Mouse (Mus musculus): ENCODE measurements around the gene Tent5c.

Tent5c gene

DNA sequence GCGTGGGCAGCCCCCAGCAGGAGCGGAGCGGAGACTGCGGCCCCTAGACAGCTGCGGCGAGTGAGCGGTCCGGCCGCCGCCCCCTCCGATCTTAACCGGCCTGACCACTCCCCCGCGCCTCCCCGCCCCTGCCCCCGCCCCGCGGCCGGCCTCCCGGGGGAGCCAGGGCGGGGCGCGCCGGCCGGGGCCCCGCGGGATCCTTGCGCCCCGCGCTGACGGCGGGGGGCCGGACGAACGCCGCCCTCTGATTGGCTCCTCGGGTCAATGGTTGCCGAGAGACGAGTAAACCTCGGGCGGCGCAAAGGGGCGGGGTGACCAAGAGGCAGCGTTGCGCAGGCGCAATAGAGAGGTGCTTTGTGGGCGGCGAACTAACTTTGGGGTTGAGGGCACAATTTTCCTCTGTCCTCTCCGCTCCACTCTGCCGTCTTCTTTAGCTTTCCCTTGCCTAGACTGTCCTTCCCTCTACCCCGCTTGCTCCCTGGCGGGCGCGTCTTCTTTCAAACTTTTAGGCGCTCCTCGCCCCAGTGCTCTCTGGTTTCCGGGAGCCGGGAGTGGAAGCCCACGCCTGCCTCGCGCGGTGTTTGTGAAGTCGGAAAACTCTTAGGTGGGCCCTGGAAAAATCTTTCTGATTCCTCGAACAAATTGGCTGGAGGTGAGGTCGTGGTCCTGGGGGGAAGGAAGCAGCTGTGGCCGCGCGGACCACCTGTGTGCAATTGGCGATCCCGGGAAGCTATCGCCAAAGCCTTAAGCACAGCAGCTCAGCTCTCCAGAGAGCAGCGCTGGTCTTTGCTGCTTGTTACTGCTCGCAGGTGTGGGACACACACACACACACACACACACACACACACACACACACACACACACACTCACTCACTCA lies at the start of gene Tent5c:
Tent5c (minus strand) TSS at position 192 of the 877 bp plus-strand sequence.
- peak; percentile 93 for DNase-seq

DNA sequence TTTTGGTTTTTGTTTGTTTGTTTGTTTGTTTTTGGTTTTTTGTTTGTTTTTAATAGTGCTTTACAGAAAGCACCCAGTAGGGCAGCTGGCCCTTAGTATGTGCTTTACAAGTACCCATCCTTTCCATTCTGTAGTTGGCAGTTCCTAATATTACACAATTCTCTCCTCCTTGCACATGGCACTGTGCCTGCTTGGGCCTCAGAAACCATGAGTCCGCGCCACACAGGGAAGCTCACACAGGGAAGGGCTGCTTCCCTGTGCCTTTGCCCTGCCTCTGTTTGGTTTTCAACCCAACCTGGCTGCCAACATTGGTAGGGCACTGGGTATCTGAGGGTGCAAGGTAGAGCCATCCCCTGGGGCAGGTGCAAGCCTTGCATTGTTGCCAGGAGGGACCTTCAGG lies 47.6 kb upstream of the Tent5c start:
- DNase-seq, result no peak

GRCm38 (mm10) chr3:100535902-100536301 lies 46.8 kb upstream of the Tent5c start:
- no peak for DNase-seq

- DNase-seq, result no peak
These were observed 46.2 kb upstream of the Tent5c start for GRCm38 (mm10) chr3:100535298-100535697.

DNA sequence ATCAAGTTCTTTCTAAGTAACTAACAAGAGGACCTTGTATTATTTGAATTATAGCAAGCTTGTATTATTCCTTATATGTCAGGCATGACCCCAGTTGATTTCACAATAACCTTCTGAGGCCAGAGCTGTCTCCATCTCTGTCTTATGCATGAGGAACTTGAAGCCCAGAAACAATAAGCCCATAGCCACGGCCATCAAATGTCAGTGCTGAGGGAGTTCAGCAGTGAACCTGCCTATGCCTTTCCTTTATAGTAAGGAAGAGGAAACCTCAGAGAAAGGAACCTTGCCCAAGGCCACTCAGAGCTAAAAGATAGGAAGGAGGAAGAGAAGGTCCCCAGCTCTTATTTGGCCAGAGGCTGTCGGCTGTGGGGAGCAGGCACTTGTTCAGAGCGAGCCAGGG lies 45.3 kb upstream of the Tent5c start:
- DNase-seq, result no peak

DNA sequence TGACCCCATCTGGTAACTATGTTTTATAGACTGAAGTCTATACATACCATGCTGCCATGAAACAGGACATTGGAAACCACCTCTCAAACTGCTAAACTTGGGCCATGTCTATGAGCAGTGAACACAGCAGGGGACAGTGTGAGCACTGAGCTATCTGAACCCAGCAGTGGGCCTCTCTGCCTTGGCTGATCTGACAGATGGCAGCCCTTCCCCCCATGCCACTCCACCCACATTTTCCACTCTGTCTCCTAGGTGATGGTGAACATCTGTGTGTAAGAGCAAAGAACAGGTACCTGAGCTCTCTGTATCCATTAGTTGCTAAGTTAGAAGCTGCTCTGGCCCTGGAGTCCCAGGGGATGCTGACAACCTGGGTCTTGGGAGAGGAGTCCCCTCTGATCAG lies 44.3 kb upstream of the Tent5c start:
- DNase-seq, result peak; percentile 27

- DNase-seq, result no peak
These were observed 41.8 kb upstream of the Tent5c start for GRCm38 (mm10) chr3:100530919-100531318.

DNA sequence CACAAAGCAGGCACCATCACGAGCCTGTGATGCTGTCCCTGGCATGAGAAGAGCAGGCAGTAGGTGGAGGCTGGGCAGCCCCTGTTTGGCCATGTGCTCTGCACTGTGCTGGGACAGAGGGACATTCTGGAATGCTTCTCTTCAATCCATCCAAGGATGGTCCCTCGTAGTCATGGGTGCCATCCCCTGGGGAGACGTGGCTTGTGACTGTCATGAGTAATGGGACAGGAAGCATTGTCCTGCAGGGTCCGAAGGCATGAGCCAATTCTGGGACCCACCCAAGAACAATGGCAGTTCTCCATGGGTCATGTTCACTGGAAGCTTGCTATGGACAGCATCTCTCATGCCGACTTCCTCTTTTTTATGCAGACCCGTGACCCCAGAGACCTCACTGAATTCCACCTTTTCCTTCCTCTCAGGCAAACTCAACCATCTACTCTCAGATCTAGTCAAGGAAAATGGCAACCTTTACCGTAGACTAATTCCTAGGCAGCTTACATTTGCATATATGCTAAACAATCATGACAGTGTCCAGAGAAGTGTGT lies 41.2 kb upstream of the Tent5c start:
- peak; percentile 13 for DNase-seq

GRCm38 (mm10) chr3:100522671-100523070 lies 33.5 kb upstream of the Tent5c start:
- no peak for DNase-seq

- no peak for DNase-seq
These were observed 32.5 kb upstream of the Tent5c start for GRCm38 (mm10) chr3:100521626-100522025.

DNA sequence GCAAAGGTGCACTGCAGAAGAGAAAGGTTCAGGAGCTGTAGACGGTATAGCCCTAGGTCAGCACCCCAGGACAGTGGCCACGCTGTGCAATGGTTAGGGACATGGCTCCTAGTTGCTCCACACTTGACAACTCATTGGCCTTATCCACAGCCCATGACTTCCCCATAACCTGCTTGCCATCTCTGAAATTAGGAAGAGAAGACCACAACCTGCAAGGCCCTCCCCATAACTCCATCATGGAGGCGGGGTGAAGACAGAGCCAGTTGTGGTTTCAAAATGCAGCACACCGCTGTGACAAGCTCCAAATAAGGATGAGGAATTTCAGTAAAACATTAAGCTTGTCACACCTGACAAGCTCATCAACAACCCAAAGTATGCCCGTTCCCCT lies 26.6 kb upstream of the Tent5c start:
- DNase-seq, result no peak

DNA sequence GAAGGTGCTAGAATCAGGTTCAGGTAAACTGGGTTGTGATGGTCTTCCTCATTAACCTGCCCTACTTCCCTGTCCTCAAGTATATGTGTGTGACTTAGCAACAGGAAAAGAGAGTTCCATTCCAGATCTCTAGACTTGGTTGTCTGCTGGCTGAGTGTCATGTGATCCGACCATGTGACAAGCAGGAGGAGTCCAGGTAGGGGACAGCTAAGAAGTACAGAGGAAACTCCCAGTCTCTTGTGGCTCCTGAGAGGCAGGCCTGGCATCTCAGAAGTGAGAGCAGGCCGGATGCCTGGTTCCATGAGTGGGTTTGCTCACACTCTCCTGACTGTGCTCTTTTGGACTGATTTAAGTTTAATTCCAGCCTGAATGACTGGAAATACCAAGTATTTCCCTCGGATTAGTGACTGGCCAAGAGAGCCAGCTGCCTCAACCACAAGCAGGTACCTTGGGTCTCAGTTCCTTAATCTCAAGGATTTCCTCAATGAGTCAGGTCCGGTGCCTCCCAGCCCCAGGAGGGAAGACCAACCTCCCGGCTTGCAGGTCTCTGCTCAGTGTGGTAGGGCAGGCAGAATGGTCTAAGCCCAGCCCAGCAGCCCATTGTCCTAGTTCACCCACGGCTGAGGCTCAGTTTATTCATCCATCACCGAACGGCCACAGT lies 26.1 kb upstream of the Tent5c start:
- DNase-seq, result no peak

GRCm38 (mm10) chr3:100507174-100507573 lies 18.1 kb upstream of the Tent5c start:
- no peak for DNase-seq

- DNase-seq, result no peak
These were observed 17.6 kb upstream of the Tent5c start for GRCm38 (mm10) chr3:100506715-100507114.

DNA sequence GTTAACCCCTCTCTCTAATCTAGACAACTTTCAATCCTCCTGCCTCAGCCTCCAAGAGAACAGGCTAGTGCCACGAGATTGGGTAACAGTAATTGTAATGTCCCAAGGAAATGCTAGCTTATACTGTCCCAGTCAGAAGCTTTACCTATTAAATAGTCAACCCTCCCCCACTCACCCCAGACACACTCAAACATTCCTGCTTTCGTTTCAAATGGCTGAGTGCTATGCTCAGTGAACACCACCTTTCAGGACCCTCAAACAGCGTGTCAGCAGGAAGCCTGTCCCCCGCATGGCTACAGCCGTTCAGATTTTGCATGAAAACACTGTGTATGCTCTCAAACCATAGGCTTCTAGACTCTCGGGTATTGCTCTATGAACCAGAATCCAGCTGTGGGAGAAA lies 14.8 kb upstream of the Tent5c start:
- DNase-seq, result no peak

DNA sequence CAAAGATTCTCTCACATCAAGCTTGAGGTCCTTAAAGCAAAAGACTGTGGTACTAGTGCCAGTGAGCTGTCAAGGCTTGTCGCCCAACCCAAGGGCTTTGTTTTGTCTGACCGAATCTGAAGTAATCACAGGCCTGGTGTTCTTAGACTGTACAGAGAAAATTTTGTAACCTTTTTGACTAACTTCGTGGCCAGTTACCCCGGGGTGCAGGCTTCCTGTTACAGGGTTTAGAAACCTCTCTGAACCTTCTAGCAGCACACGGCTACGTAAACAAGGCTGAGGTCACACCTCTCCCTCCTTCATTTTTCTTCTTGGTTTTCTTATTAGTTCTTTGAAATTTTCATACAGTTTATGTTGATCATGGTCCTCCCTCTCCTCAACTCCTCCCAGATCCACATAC lies 13.4 kb upstream of the Tent5c start:
- DNase-seq, result no peak

- no peak for DNase-seq
These were observed 12.8 kb upstream of the Tent5c start for GRCm38 (mm10) chr3:100501899-100502298.

GRCm38 (mm10) chr3:100496081-100496480 lies 7.0 kb upstream of the Tent5c start:
- DNase-seq, result no peak

- no peak for DNase-seq
These were observed 6.3 kb upstream of the Tent5c start for GRCm38 (mm10) chr3:100495456-100495855.

- no peak for DNase-seq
These were observed 5.8 kb upstream of the Tent5c start for GRCm38 (mm10) chr3:100494912-100495311.

GRCm38 (mm10) chr3:100490010-100490300 lies 831 bp upstream of the Tent5c start:
- no peak for DNase-seq

- no peak for DNase-seq
These were observed 632 bp downstream of the Tent5c start for GRCm38 (mm10) chr3:100488251-100489132.

DNA sequence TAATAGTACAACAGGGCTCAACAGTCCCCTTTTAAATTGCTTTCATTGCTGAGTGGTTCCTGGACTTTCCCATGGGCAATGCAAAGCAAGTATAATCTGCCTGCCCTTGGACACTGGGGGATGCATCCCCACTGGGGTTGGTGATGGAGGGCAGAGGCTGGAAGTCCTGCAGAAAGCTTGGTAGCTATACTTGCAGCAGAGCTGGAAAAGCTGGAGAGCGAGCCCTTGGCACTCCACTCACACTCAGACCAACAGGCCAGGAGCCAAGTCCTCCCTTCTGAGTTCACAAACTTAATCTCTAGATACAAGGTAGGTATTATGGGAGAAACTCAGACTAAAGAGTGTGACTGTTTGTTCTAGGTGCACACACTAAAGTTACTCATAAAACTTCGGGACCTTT lies 2.1 kb downstream of the Tent5c start:
- DNase-seq, result no peak

All from layer of hippocampus, adult 9-11 months (tissue).